Mouse (Mus musculus): ENCODE measurements around the gene Tex50. TPM values are rescaled to one million over a fixed set of nuclear protein-coding genes. Genes with fewer than 3 reads are reported as not detected.

Tex50 gene
- polyA plus RNA-seq, 1 experiment from 2014 or later, result 1.0 TPM

GRCm38 (mm10) chr1:161109216-161109615, 49.9 kb downstream of the Tex50 start:
- Histone ChIP-seq H3K4me3 (replicated peaks) (no peak overlapping the region), H3K27ac (replicated peaks) (no peak overlapping the region), H3K27me3 (replicated peaks) (no peaks in the 10 kb centered on the region), H3K9ac (replicated peaks) (no peak overlapping the region), H3K4me1 (no peaks in the 10 kb centered on the region), H3K36me3 (peaks cover 29% of the 10 kb centered on the region), H3K4me2 (no peak overlapping the region), H3K9me3 (replicated peaks) (no peaks in the 10 kb centered on the region)
- ATAC-seq (ENCODE audit: low FRiP score), result no peak
- WGBS, result 84% methylated on average over 8 of the region's 8 CpGs

Other genes starting within 250 kb of the Tex50 start
- gene Serpinc1, start 180.7 kb downstream of the Tex50 start, polyA plus RNA-seq (2015; fragmentation: Nextera tagmentation; extraction: Ambion mirVana), result 3.4 TPM in 2 replicates
- gene Zbtb37, start 124.5 kb downstream of the Tex50 start, polyA plus RNA-seq (2015; fragmentation: Nextera tagmentation; extraction: Ambion mirVana), result 9.0 and 13.0 TPM in 2 replicates
- 23.2 and 30.0 TPM in 2 replicates for gene Dars2, start 88.7 kb downstream of the Tex50 start, polyA plus RNA-seq (2015; fragmentation: Nextera tagmentation; extraction: Ambion mirVana)
- 9.1 and 14.5 TPM in 2 replicates for gene Cenpl, start 88.6 kb downstream of the Tex50 start, polyA plus RNA-seq (2015; fragmentation: Nextera tagmentation; extraction: Ambion mirVana)
- 18.7 and 20.6 TPM in 2 replicates for gene Klhl20, start 27.8 kb downstream of the Tex50 start, polyA plus RNA-seq (2015; fragmentation: Nextera tagmentation; extraction: Ambion mirVana)
- gene Ankrd45, start 16.6 kb downstream of the Tex50 start, polyA plus RNA-seq (2015; fragmentation: Nextera tagmentation; extraction: Ambion mirVana), result 20.8 and 24.4 TPM in 2 replicates
- gene Prdx6, start 91.9 kb upstream of the Tex50 start, polyA plus RNA-seq (2015; fragmentation: Nextera tagmentation; extraction: Ambion mirVana), result 168 and 232 TPM in 2 replicates
- gene Tnfsf4, start 236.1 kb upstream of the Tex50 start, polyA plus RNA-seq (2015; fragmentation: Nextera tagmentation; extraction: Ambion mirVana), result not detected in 2 replicates